15 mouse cellular contexts compared by ENCODE assay signal in genomic region chr2:45138906-45139305, GRCm38 (mm10).
"Had no signal": no experiment of that assay in that cellular context is flagged by ENCODE, and none has a peak within 500 bp of the region (broad histone marks: within the 10 kb centered on the region; RNA-seq: fewer than 3 reads in every experiment).

No protein-coding gene starts in this region.

- H3K4me3 ChIP-seq: kidney, embryonic 15.5 days; left cerebral cortex, adult 2 months; limb, embryonic 10.5 days; neural tube, embryonic 13.5 days had no signal

- H3K4me1 ChIP-seq: kidney, embryonic 15.5 days; limb, embryonic 10.5 days; neural tube, embryonic 13.5 days had no signal

- H3K27me3 ChIP-seq: kidney, embryonic 15.5 days; neural tube, embryonic 13.5 days had no signal

- H3K4me2 ChIP-seq: kidney, embryonic 15.5 days; liver, embryonic 11.5 days; lung, embryonic 14.5 days; neural tube, embryonic 13.5 days had no signal

- H3K36me3 ChIP-seq: kidney, embryonic 15.5 days; limb, embryonic 10.5 days; neural tube, embryonic 13.5 days had no signal

- H3K9me3 ChIP-seq: kidney, embryonic 15.5 days; limb, embryonic 10.5 days; neural tube, embryonic 13.5 days had no signal

- H3K27ac ChIP-seq: kidney, embryonic 15.5 days; left cerebral cortex, adult 2 months; limb, embryonic 10.5 days; neural tube, embryonic 13.5 days had no signal

- H3K9ac ChIP-seq: kidney, embryonic 15.5 days; lung, embryonic 14.5 days; neural tube, embryonic 13.5 days had no signal

- DNase-seq: kidney, adult 2 months; kidney, postnatal 14 days; lung, embryonic 14.5 days; lung, postnatal 10 days; lung, postnatal 4 days; midbrain, embryonic 14.5 days; retina, postnatal 1 day; right cerebral cortex, postnatal 4 days; spleen, adult 18-20 months; thymus, postnatal 4 days had no signal
